Mouse (Mus musculus) MEL (cell line): ENCODE results near the gene Traf5. TPM values are rescaled to one million over a fixed set of nuclear protein-coding genes. Genes with fewer than 3 reads are reported as not detected.

Source experiments
- DNase-seq: peaks from one replicate; pipeline ENCODE4 v3.0.0; 2011; ENCODE audit warnings: low read depth, low spot score
- H3K27ac ChIP-seq: 2 replicates; pipeline ENCODE4 v1.5.1; 2012; ENCODE audit warnings: low read depth, mild to moderate bottlenecking, control low read depth, low read length, moderate library complexity; ENCODE audit not compliant: control insufficient read depth
- H3K27me3 ChIP-seq, 2 experiments: fragments of 150-350 bp in 1 of 2; sonication (generic) in 1 of 2; 2 replicates each; pipeline ENCODE4 v1.6.1; 2012; ENCODE audit warnings: low read length in 2 of 2, mild to moderate bottlenecking in 2 of 2, improper control_type of control experiment in 1 of 2, moderate library complexity in 1 of 2; ENCODE audit not compliant: insufficient read depth in 2 of 2, control insufficient read depth in 1 of 2
- H3K36me3 ChIP-seq, 2 experiments: 2 replicates each; pipeline ENCODE4 v1.6.1; 2012 to 2014; ENCODE audit warnings: low read length in 2 of 2, improper control_type of control experiment in 1 of 2, inconsistent platforms in 1 of 2, mild to moderate bottlenecking in 1 of 2; ENCODE audit not compliant: insufficient read depth in 2 of 2, control insufficient read depth in 1 of 2
- H3K4me1 ChIP-seq, 2 experiments: fragments of 150-350 bp in 1 of 2; sonication (generic) in 1 of 2; 2 replicates each; pipeline ENCODE4 v1.6.1; 2012; ENCODE audit warnings: low read length in 2 of 2, improper control_type of control experiment in 1 of 2, mild to moderate bottlenecking in 1 of 2; ENCODE audit not compliant: insufficient read depth in 2 of 2, control insufficient read depth in 1 of 2
- H3K4me3 ChIP-seq, 2 experiments: fragments of 150-350 bp in 1 of 2; sonication (generic) in 1 of 2; 2 replicates each; pipeline ENCODE4 v1.5.1; 2012; ENCODE audit warnings: low read depth in 2 of 2, low read length in 2 of 2, mild to moderate bottlenecking in 2 of 2, moderate library complexity in 2 of 2, control low read depth in 1 of 2, improper control_type of control experiment in 1 of 2; ENCODE audit not compliant: control insufficient read depth in 1 of 2, insufficient read depth in 1 of 2
- H3K79me2 ChIP-seq: 2 replicates; pipeline ENCODE4 v1.6.1; 2012; ENCODE audit warnings: mild to moderate bottlenecking, low read length, moderate library complexity; ENCODE audit not compliant: control insufficient read depth, poor library complexity, insufficient read depth
- H3K9ac ChIP-seq: 2 replicates; pipeline ENCODE4 v1.6.1; 2012; ENCODE audit warnings: low read depth, mild to moderate bottlenecking, control low read depth, low read length, moderate library complexity; ENCODE audit not compliant: control insufficient read depth, poor library complexity, severe bottlenecking
- H3K9me3 ChIP-seq: fragments of 150-350 bp; sonication (generic); replicated peaks from 2 replicates; pipeline ENCODE4 v1.6.1; 2012; ENCODE audit warnings: mild to moderate bottlenecking, low read length, improper control_type of control experiment, moderate library complexity; ENCODE audit not compliant: insufficient read depth
- BHLHE40 ChIP-seq: IDR thresholded peaks from 2 replicates; pipeline ENCODE4 v1.6.1; 2012; ENCODE audit warnings: low read depth, mild to moderate bottlenecking, inconsistent platforms, low read length, improper control_type of control experiment, borderline replicate concordance
- CHD2 ChIP-seq: IDR thresholded peaks from 2 replicates; pipeline ENCODE4 v1.6.1; 2011; ENCODE audit warnings: low read length, improper control_type of control experiment
- CTCF ChIP-seq, 3 experiments: IDR thresholded peaks in 2 of 3; conservative IDR thresholded peaks in 1 of 3; 2 replicates each; pipeline ENCODE4 v1.5.1; 2011 to 2012; ENCODE audit warnings: low read length in 3 of 3, low read depth in 2 of 3, mild to moderate bottlenecking in 2 of 3, improper control_type of control experiment in 1 of 3, inconsistent platforms in 1 of 3, mixed read lengths in 1 of 3, moderate library complexity in 1 of 3; ENCODE audit not compliant: control insufficient read depth in 1 of 3, insufficient read depth in 1 of 3, poor library complexity in 1 of 3, severe bottlenecking in 1 of 3
- E2F4 ChIP-seq: IDR thresholded peaks from 2 replicates; pipeline ENCODE4 v1.6.1; 2011; ENCODE audit warnings: low read depth, low read length, improper control_type of control experiment, borderline replicate concordance
- ELF1 ChIP-seq: IDR thresholded peaks from 2 replicates; pipeline ENCODE4 v1.6.1; 2014; ENCODE audit warnings: low read depth, mild to moderate bottlenecking, inconsistent platforms, low read length, improper control_type of control experiment, moderate library complexity
- EP300 ChIP-seq, 2 experiments: IDR thresholded peaks; 2 replicates each; pipeline ENCODE4 v1.6.1; 2011; ENCODE audit warnings: improper control_type of control experiment in 2 of 2, low read length in 2 of 2, low read depth in 1 of 2, mild to moderate bottlenecking in 1 of 2
- ETS1 ChIP-seq: IDR thresholded peaks from 2 replicates; pipeline ENCODE4 v1.6.1; 2012; ENCODE audit warnings: low read depth, mild to moderate bottlenecking, inconsistent platforms, low read length, improper control_type of control experiment, moderate library complexity
- GABPA ChIP-seq: IDR thresholded peaks from 2 replicates; pipeline ENCODE4 v1.6.1; 2012; ENCODE audit warnings: low read depth, mild to moderate bottlenecking, inconsistent platforms, low read length, improper control_type of control experiment, moderate library complexity
- HCFC1 ChIP-seq: IDR thresholded peaks from 2 replicates; pipeline ENCODE4 v1.6.1; 2012; ENCODE audit warnings: low read depth, mild to moderate bottlenecking, inconsistent platforms, low read length, improper control_type of control experiment, moderate library complexity
- KAT2A ChIP-seq: conservative IDR thresholded peaks from 2 replicates; pipeline ENCODE4 v1.6.1; 2012; ENCODE audit warnings: low read depth, low read length, improper control_type of control experiment, inconsistent platforms
- NELFE ChIP-seq: IDR thresholded peaks from 2 replicates; pipeline ENCODE4 v1.6.1; 2011; ENCODE audit warnings: low read depth, low read length, improper control_type of control experiment
- POLR2AphosphoS2 ChIP-seq: IDR thresholded peaks from 2 replicates; pipeline ENCODE4 v1.6.1; 2011; ENCODE audit warnings: low read length, improper control_type of control experiment
- POLR2AphosphoS5 ChIP-seq: IDR thresholded peaks from 2 replicates; pipeline ENCODE4 v1.6.1; 2012; ENCODE audit warnings: low read depth, borderline replicate concordance, mild to moderate bottlenecking, inconsistent platforms, low read length, moderate library complexity, mixed read lengths
- RAD21 ChIP-seq: IDR thresholded peaks from 2 replicates; pipeline ENCODE4 v1.6.1; 2011; ENCODE audit warnings: mild to moderate bottlenecking, low read depth, low read length, improper control_type of control experiment
- RCOR1 ChIP-seq: IDR thresholded peaks from 2 replicates; pipeline ENCODE4 v1.6.1; 2012; ENCODE audit warnings: low read depth, mild to moderate bottlenecking, inconsistent platforms, low read length, improper control_type of control experiment
- SIN3A ChIP-seq: IDR thresholded peaks from 2 replicates; pipeline ENCODE4 v1.6.1; 2012; ENCODE audit warnings: low read length, improper control_type of control experiment, inconsistent platforms
- SMC3 ChIP-seq: IDR thresholded peaks from 2 replicates; pipeline ENCODE4 v1.6.1; 2011; ENCODE audit warnings: low read depth, low read length, improper control_type of control experiment
- TBP ChIP-seq: IDR thresholded peaks from 2 replicates; pipeline ENCODE4 v1.8.0; 2011; ENCODE audit warnings: low read depth, low read length, improper control_type of control experiment
- USF1 ChIP-seq: IDR thresholded peaks from 2 replicates; pipeline ENCODE4 v1.6.1; 2014; ENCODE audit warnings: low read depth, mild to moderate bottlenecking, inconsistent platforms, low read length, improper control_type of control experiment, moderate library complexity
- ZKSCAN1 ChIP-seq: IDR thresholded peaks from 2 replicates; pipeline ENCODE4 v1.6.1; 2012; ENCODE audit warnings: low read depth, mild to moderate bottlenecking, inconsistent platforms, low read length, improper control_type of control experiment, moderate library complexity
- polyA plus RNA-seq, 2 experiments: library from polyadenylated mRNA; stranded (reverse) in 1 of 2; unstranded in 1 of 2; fragments of >175 nt in 1 of 2; fragments of >200 nt in 1 of 2; gene quantifications; 2 replicates each; pipeline versions ENCODE4 v1.2.1 to v1.2.4; 2012; ENCODE audit warnings: low replicate concordance in 2 of 2, low read depth in 1 of 2; ENCODE audit not compliant: insufficient read length in 2 of 2, insufficient read depth in 1 of 2, missing spikeins in 1 of 2
- total RNA-seq: library from RNA; depleted of rRNA; stranded (reverse); fragments of 300-350 nt; gene quantifications from 2 replicates; pipeline ENCODE4 v1.2.3, GENCODE M21; 2012

Gene Traf5
- total and polyA plus RNA-seq, 3 experiments = 4.0 to 7.3 TPM; not detected in 1

DNA sequence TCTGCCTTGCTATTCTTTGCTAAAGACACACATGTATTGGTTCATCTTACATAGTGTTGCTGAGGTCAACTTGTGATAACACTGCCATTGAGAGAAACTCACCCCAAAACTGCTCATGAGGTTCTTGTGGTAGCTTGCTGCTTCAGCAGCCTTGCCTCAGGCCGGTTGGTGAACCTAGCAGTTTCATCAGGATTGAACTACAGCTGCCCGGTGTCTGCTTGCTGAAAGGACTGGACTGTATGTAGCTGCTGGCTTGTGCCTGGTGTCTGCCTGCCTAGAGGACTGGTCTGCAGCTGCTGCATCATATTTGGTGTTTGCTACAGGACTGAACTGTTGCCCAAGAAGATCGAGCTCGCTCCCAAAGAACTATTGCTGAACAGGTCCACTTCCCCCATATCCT, 16.3 kb downstream of the Traf5 start:
- Histone ChIP-seq H3K79me2 (no peaks in the 10 kb centered on the region), H3K27me3 (no peaks in the 10 kb centered on the region), H3K4me3 (no peak overlapping the region), H3K4me1 (peaks cover 3 to 7% of the 10 kb centered on the region in 2 experiments), H3K9me3 (no peaks in the 10 kb centered on the region), H3K36me3 (peaks cover 0 to 5% of the 10 kb centered on the region in 2 experiments; a peak in 1 of 4 replicates), H3K9ac (no peak overlapping the region), H3K27ac (no peak overlapping the region)
- no peak for DNase-seq
- TF ChIP-seq HCFC1 = no peak
- no peak for TF ChIP-seq EP300 (IDR thresholded peaks at IDR 0.05; ENCODE audit: low read depth in 1 of 2, low read length in 2 of 2)
- TF ChIP-seq TBP = no peak
- no peak for TF ChIP-seq GABPA
- TF ChIP-seq KAT2A = no peak
- TF ChIP-seq SIN3A = no peak
- TF ChIP-seq BHLHE40 = no peak

DNA sequence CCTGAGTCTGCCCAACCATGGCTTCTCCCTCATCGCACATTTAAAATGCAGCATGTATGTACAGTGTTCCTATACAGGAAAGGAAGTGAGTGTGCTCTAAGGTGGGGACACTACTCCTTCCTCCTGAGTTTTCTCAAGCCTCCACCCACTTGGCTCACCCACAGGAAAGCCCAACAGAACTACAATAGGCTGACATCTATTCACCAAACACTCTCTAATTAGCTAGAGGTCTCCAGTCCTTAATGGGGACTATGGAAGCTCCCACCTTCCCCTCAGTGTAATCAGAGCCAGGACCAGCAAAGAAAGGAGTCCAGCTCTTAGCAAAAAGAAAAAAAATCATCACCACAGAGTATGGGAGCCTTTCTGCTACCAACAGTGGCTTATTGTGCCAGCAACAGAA, 17.5 kb downstream of the Traf5 start:
- H3K36me3 ChIP-seq = peaks cover 0 to 5% of the 10 kb centered on the region in 2 experiments; a peak in 1 of 4 replicates
- peaks cover 3 to 7% of the 10 kb centered on the region in 2 experiments for H3K4me1 ChIP-seq
- H3K79me2 ChIP-seq = no peaks in the 10 kb centered on the region

GRCm38 (mm10) chr1:192072426-192072825, 19.9 kb downstream of the Traf5 start:
- Histone ChIP-seq H3K9me3 (no peaks in the 10 kb centered on the region), H3K9ac (no peak overlapping the region), H3K4me1 (no peaks in the 10 kb centered on the region), H3K27me3 (no peaks in the 10 kb centered on the region), H3K36me3 (no peaks in the 10 kb centered on the region), H3K4me3 (no peak overlapping the region), H3K79me2 (no peaks in the 10 kb centered on the region), H3K27ac (no peak overlapping the region)
- TF ChIP-seq SMC3 = no peak
- TF ChIP-seq CHD2 = no peak
- TF ChIP-seq POLR2AphosphoS2 = no peak
- no peak for TF ChIP-seq RAD21
- TF ChIP-seq POLR2AphosphoS5 = no peak
- TF ChIP-seq E2F4 = no peak
- TF ChIP-seq RCOR1 = no peak
- TF ChIP-seq ELF1 = no peak
- TF ChIP-seq ETS1 = no peak
- TF ChIP-seq ZKSCAN1 = no peak
- DNase-seq = no peak

More for the DNA sequence above, 17.5 kb downstream of the Traf5 start:
- H3K4me3 ChIP-seq = no peak overlapping the region
- H3K27me3 ChIP-seq = no peaks in the 10 kb centered on the region
- no peak overlapping the region for H3K9ac ChIP-seq
- H3K27ac ChIP-seq = no peak overlapping the region
- DNase-seq = no peak
- H3K9me3 ChIP-seq = no peaks in the 10 kb centered on the region
- no peak for TF ChIP-seq BHLHE40
- TF ChIP-seq USF1 = no peak
- no peak for TF ChIP-seq NELFE
- TF ChIP-seq CTCF (IDR thresholded peaks at IDR 0.05 in 2 of 3, conservative IDR thresholded peaks at IDR 0.05 in 1 of 3; ENCODE audit: control insufficient read depth in 1 of 3, insufficient read depth in 1 of 3, low read depth in 2 of 3, low read length in 3 of 3, poor library complexity in 1 of 3, severe bottlenecking in 1 of 3) = no peak
- no peak for TF ChIP-seq GABPA
